Mouse (Mus musculus) right cerebral cortex, adult 2 months (tissue): Measurements from ENCODE around the gene Chil5.
"Not testable (repeated sequence)": the region's sequence is repeated elsewhere in the genome, so short reads cannot be mapped to it uniquely, and the experiment has no call there.

Experiments
- DNase-seq, 2 experiments: peaks; one replicate each; pipeline ENCODE4 v3.0.0; 2021 to 2022; ENCODE audit warnings: low spot score in 2 of 2

Gene Chil5

DNA sequence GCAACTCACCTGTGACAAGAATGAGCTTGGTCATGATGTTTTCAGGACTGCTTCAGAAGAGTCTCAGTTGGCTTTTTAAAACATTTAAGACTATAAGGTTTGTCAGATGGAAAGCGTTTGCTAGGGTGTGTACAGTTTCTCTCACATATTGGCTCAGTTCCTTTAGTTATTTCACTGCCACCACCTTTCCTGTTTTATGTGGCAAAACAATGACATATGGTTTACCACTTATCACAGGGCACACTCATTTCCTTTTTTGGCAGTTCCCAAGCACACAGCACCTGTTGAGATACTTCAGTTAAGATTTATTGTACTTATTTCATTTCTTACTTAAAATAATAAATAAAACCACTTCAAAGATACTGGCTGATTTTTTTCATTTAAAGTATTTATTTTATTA, at the start of gene Chil5:
TSS of gene Chil5 (minus strand) at position 34 of the 400 bp plus-strand sequence.
- no peak for DNase-seq

DNA sequence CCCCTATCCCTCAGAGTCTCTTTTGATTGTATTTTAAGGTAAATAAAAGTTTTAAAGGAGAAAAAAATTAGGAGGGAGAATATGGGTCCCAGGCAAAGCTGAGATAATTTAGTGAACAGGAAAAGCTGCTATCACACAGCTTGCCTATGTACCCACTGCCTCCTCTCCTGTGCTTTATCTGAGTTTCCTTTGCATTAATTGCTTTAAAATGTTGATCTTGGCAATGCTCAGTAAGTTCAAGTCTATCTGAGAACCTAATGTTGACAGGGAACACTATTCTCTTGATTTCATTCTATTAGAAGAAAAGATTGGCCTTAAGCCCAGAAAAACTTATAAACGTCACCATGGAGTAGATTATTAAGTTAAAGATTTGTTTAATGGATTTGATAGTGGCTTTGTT, 42.2 kb upstream of the Chil5 start:
- DNase-seq, result no peak

DNA sequence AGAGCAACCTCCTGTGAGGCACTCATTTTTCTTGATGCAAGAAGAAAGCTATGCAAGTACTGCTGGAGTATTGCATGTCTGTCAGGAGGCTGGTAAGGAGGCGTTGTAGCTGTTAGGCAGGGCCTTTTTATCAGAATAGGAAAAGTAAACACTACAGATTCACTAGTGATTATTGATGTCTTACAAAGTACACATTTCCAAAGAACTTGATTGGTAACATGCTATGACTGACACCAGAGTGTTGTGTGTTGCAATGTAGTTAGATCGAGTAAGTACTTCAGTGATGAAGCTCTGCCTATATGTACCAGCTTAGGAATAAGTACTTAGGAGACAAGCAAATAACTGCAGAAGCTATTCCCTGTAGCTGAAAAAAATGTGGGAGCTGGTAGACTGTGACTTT, 38.4 kb upstream of the Chil5 start:
- no peak for DNase-seq

DNA sequence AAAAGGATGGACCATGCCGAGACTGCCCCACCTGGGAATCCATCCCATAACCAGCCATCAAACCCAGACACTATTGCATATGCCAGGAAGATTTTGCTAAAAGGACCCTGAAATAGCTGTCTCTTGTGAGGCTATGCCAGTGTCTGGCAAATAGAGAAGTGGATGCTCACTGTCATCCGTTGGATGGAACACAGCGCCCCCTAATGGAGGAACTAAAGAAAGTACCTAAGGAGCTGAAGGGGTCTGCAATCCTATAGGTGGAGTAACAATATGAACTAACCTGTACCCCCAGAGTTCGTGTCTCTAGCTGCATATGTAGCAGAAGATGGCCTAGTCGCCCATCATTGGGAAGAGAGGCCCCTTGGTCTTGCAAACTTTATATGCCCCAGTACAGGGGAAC, 35.1 kb upstream of the Chil5 start:
- DNase-seq, result not testable (repeated sequence)

DNA sequence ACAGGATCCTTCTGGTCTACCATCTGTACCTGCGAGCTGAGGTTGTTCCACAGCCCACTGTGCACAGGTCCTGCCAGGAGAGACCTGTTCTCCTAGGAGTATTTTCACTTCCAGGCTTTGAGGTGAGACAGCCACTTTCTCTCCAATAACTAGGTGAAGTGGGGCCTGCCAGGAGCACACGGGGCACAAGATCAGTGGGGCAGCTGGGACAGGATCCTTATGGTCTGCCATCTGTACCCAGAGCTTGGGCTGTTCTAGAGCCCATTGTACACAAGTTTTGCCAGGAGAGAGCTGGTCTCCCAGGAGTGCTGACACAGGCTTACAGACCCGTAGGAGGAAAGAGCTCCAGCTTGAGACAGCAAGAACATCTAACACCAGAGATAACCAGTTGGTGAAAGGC, 25.4 kb upstream of the Chil5 start:
- DNase-seq, result no peak

DNA sequence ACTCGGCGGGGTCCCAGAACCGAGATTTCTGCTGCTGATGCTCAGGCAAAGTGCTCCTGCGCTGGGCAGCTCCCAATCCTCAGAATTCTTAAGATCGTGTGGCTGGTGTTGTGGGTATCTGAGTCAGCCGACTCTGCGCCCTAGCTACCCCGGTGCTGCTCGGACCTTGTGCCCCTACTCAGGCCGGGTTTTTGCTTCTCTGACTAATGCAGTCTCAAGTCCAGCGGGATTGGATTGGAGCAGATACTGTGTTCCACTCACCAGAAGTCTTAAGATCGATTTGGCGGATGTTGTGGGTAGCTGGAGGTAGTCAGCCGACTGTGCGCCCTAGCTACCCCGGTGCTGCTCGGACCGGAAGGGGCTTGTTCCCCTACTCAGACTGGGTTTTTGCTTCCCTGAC, 19.3 kb upstream of the Chil5 start:
- DNase-seq, result no peak

DNA sequence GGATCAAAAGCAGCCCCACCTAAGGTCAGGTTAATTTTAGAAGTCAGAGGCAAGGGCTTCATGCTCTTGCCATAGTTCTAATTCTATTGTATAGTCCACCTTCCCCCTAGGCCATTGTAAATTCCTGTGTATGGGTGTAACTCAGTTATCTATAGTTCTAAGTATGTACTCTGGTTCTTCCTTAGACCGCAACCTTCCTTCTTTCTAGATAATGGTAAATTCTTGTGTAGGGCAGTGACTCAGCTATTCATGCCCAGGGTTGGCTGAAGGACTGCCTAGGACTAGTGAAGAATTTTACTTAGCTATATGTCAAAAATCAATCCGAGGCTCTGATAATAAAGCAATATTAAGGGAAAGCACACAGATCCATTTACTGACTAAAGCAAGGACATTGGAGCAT, 7.7 kb upstream of the Chil5 start:
- DNase-seq, result no peak

DNA sequence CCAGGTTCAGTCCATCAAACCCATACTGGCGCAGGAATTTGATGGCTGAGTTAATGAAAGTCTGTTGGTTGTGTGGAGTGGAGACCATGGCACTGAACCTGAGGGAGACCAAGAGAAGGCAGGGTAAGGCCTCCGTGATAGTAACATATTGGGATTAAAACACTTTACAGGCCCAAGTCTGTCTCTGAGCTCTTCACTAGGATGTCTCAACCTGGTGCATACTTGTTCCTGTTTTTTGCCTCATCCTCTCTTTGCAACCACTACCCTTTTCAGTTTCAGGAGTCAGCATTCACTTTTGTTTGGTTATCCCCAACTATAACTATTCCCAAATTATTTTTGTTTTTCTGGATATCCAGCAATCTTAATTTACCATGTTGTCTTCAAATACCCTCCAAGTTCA, 8.5 kb downstream of the Chil5 start:
- DNase-seq, result no peak

DNA sequence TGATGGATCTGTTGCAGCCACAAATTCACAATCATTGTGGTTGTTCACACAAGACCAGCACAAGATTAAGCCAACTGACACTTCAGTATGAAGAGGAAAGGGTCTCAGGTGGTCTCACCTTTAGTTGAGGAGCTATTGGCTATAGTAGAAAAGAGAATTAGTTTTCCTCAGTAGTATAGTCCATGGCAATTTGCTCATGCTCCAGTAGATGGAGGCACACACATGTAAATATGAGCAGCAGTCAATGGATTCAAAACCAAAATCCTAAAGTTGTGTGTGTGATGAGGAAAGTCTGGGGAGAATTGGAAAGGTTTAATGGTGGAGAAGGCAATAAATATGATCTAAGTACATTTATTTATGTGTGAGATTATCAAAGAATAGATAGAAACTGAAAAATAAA, 10.8 kb downstream of the Chil5 start:
- peak; percentile 17 to 31 for DNase-seq

DNA sequence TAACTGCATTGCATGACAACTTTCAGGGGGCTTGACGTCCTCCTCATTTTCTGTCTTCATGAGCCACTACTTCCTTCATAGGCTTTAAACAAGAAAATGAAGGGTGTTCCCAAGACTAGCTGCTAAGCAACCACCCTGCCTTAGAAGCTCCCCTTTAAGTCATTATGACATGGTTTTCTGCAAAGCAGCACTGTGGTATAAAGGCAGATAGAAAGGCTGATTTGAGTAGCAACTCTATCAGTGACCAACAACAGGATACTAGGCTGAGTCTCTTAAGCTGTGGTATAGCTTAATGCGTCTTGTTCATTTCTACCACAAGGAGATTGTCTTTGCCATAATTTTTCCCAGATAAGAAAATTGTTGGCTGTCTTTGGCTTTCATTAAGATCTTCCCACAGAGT, 18.1 kb downstream of the Chil5 start, which contains the start of gene Pifo:
TSS of gene Pifo (minus strand) at position 101 of the 400 bp plus-strand sequence.
- DNase-seq, result no peak

DNA sequence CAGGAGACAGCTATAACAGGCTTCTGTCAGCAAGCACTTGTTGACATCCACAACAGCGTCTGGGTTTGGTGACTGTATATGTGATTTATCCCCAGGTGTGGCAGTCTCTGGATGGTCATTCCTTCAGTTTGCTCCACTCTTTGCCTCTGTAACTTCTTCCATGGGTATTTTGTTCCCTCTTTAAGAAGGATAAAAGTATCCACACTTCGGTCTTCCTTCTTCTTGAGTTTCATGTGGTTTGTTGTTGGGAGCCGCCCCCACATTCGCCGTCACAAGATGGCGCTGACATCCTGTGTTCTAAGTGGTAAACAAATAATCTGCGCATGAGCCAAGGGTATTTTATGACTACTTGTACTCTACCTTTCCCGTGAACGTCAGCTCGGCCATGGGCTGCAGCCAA, 29.3 kb downstream of the Chil5 start:
- DNase-seq, result not testable (repeated sequence)

DNA sequence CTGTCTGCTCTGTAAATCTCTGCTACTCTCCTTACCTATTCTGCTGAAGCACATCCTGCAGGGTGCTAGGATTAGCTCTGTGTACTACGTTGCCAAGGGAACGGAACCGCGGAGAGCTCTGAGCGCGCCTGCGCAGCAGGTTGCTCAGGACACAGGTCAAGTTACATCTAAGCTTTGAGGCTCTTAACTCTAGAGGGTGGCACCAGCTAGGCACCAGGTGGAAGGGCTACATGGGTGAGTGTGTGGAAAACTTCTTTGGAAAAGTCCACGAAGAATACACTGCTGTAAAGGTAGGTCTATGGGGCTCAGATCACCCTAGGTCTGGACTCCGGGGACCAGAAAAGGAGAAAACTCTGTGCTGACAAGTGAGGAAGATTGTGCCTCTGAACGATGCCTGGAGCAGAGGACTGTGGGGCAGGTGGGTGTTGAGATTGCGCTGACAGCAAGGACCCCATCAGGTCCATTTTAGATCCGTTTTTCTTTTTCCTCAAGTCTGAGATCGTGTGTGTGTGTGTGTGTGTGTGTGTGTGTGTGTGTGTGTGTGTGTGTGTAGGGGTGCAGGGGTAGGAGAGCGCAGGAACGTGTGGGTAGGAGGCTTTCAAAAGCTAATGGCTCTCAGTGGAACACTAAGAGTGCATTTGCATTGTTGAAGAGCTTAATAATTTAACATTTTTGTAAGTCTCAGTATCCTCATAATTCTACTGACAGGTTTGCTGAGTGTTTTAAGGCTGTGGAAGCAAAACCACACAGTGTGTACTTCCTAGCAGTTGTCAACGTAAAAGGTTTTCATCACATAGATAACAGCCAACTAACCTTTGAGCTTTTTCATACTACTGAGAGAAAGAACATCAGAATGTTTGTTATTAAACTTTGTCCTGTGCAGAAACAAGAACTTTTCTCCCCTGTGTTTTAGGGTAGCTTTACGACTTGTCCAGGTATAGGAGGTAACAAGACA, 30.9 kb downstream of the Chil5 start:
- peak; percentile 41 to 54 for DNase-seq

DNA sequence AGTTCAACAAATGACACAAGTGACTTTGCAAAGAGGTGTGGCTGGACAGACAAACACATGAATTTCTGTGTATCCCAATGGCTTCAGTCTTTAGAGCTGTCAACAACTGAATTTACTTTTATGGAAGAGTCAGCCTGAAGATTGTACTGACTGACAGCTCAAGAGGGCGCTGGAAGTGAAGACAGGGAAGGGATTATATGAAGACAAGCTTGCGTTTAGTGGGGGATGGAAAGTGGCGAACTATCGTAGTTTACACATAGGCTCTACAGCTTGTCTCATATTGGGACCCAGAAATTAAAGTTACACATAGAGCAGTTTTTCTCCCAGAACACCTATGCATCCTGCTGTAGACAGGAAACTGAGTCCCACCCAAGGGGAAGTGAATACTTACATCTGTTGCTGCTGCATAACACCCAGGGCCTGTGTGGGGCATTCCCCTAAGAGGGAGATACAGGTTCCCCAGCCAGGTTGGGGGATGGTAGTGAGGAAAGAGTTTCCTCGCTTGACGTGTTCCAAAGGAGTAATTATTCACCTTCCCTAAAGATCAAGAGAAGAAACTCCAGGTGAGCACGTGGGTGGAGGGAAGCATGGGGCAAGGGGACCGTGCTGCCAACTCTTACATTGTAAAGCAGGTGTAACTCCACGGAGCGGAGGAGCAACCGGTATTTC, 31.8 kb downstream of the Chil5 start:
- DNase-seq, result no peak

DNA sequence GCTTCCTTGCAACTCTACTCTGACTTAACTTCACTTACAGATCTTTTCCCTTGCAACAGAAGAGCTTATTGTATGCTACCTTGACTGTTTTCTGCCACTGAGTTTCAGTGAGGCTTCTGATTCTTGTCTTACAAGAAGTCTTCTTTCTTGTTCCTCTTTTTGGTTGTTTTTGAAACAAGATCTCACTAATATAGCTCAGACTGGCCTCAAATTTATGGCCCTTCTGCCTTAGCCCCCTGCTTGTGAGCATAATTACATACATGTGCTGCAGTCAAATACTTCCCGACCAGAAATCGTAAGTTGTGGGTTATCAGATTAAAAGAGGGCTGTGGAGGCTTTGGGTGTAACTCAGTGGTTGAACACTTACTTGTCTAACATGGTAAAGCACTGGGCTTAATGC, 37.9 kb downstream of the Chil5 start:
- DNase-seq, result no peak

DNA sequence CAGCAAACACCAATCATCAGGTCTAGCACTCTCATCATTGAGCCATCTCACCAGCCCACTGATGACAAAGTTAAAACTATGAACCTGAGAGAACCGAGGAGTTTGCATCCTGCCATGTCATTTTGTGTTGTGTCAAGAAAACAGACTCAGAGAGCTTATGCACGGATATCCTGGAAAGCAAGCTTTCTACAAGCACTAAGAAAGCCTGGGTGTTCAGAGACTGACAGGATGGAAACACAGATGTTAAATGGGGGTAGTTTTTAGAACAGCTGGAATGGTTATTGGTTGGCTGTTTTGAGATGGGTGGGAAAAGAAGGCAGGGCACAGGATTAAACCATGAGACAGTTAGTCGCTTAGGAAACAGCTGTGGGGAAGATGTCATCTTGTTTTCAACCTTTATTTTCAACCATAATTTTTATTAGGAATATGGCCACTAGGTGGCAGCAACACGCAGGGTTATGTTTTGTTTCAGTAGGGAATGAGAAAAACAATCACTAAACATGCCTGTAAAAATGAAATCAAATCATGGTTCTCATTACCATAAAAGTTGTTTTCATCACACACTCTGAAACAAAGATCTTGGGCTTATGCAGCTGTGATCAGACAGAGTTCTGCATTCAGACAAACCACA, 40.8 kb downstream of the Chil5 start:
- DNase-seq, result peak; percentile 70 to 71

DNA sequence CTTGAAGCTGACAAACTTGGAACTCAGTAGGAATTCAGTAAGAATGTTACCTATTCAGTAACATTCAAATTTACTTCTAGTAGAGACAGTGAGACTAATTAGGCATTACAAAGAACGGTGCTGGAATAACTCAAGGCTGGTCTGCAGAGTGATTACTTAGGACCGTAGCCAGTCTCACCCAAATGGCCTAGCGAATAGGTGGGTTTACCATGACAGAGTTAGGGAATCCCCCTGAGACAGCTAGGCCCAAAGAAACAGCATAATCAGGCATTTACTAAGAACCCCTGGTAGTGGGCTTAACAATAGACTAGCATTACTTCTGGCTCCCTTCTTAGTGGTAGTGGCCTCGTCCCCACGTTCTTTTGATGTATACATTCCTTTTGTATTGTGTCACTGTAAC, 43.0 kb downstream of the Chil5 start:
- not testable (repeated sequence) for DNase-seq

DNA sequence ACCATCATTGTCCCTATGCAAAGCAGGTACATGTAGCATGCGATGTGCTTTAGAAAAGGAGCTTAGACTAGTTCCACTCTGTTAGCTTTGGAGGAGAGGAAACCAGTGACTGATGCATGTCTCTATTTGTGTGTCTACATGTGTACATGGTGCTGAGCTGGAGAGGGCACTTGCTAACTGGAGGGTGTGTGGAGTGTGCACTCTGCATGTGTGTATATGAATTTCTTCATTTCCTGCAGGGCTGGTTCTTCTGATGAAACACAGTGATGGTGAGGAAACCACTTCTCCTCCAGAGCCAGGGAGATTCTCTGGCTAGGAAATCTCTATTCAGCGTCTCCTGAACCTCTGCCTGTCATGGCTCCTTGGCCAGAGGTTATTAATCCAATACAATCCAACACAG, 58.4 kb downstream of the Chil5 start:
- DNase-seq, result no peak

DNA sequence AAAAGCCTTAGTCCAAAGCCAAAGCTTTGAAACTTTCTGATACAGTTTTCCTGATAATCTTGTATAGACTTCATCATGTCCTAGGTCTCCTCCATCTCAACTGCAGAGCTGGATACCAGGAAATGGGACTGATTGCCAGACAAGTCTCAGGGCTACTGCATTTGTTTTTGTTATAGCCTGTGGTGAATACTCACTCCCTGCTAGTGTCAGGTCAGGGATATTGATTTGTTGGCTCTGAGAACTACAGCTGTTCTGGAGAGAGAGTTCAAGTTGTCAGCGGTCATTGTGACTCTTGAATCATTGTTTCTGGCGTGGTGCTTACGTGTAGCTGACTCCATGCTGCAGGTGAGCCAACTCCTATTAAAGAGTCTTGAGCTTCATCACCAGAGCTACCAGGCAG, 59.2 kb downstream of the Chil5 start, which contains the start of gene Ovgp1:
TSS of gene Ovgp1 (plus strand) at position 301 of the 400 bp plus-strand sequence.
- DNase-seq, result no peak

DNA sequence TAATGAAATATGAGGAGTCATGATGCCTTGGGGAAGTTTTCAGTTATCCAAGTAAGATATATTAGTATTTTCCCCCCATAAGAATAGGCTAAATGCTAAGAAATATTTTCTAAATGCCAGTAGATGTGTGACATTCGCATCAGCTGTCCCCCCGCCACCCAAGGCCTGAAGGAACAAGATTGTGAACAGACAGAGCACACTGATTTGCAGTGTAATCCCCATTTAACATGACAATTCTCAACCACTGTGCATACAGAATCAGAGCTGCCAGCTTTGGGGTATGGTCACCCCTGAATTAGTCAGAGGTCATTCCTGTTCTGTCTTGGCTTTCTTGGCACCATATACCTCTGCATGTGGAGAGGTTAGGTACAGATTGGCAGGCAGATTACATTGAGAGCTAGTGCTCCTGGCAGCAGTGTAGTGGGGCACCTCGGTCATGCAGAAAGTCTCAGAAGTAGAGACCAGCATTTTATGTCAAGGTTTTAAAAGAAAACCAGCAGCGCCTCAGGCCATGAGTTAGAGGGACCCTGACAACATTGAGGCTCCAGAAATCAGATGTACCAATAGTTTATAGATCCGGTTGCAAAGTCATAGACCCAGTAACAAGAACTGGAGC, 60.7 kb downstream of the Chil5 start:
- no peak for DNase-seq
